Mouse (Mus musculus) urinary bladder, adult 2 months (tissue): ENCODE results near the gene Tex22. TPM values are rescaled to one million over a fixed set of nuclear protein-coding genes. Genes with fewer than 3 reads are reported as not detected.

ENCODE experiments used
- DNase-seq: peaks from one replicate; pipeline ENCODE4 v3.0.0; 2022; ENCODE audit warnings: low spot score
- polyA plus RNA-seq: library from polyadenylated mRNA; depleted of rRNA; stranded (reverse); fragments of >200 nt; gene quantifications from 2 replicates; pipeline ENCODE4 v1.2.3, GENCODE M21; 2012

The Tex22 gene
- polyA plus RNA-seq, 1 experiment = not detected

GRCm38 (mm10) chr12:113101251-113101960, 27.1 kb downstream of the Tex22 start:
- DNase-seq = no peak

GRCm38 (mm10) chr12:113102461-113102860, 28.2 kb downstream of the Tex22 start:
- DNase-seq = no peak

GRCm38 (mm10) chr12:113103846-113104451, 29.6 kb downstream of the Tex22 start:
- DNase-seq = no peak

GRCm38 (mm10) chr12:113106386-113106785, 32.1 kb downstream of the Tex22 start:
- DNase-seq = no peak

- no peak for DNase-seq
Measured at GRCm38 (mm10) chr12:113107431-113108124, 33.3 kb downstream of the Tex22 start.

- no peak for DNase-seq
Measured at GRCm38 (mm10) chr12:113108528-113109283, 34.4 kb downstream of the Tex22 start.

GRCm38 (mm10) chr12:113109801-113110200, 35.5 kb downstream of the Tex22 start:
- no peak for DNase-seq

- DNase-seq = no peak
Measured at GRCm38 (mm10) chr12:113114141-113114540, 39.8 kb downstream of the Tex22 start.

- no peak for DNase-seq
Measured at GRCm38 (mm10) chr12:113114856-113115538, 40.7 kb downstream of the Tex22 start.

GRCm38 (mm10) chr12:113119516-113120410, 45.5 kb downstream of the Tex22 start:
- DNase-seq = peak; percentile 69

- no peak for DNase-seq
Measured at GRCm38 (mm10) chr12:113124726-113125125, 50.4 kb downstream of the Tex22 start.

GRCm38 (mm10) chr12:113130732-113131131, 56.4 kb downstream of the Tex22 start:
- DNase-seq = no peak

GRCm38 (mm10) chr12:113131601-113132000, 57.3 kb downstream of the Tex22 start:
- no peak for DNase-seq

GRCm38 (mm10) chr12:113132567-113132966, 58.3 kb downstream of the Tex22 start:
- no peak for DNase-seq

GRCm38 (mm10) chr12:113133260-113133659, 59.0 kb downstream of the Tex22 start:
- DNase-seq = no peak

- DNase-seq = no peak
Measured at GRCm38 (mm10) chr12:113133861-113134403, 59.6 kb downstream of the Tex22 start.

GRCm38 (mm10) chr12:113134502-113134901, 60.2 kb downstream of the Tex22 start:
- no peak for DNase-seq

- DNase-seq = no peak
Measured at GRCm38 (mm10) chr12:113135401-113135800, 61.1 kb downstream of the Tex22 start.

- DNase-seq = no peak
Measured at GRCm38 (mm10) chr12:113136492-113137020, 62.3 kb downstream of the Tex22 start.
